Mouse (Mus musculus) monocyte, adult 2 months (primary cell): ENCODE results near the gene Cel.
"Not testable (repeated sequence)": the region's sequence is repeated elsewhere in the genome, so short reads cannot be mapped to it uniquely, and the experiment has no call there.

Experiments
- DNase-seq, 2 experiments: peaks; one replicate each; pipeline ENCODE4 v3.0.0; 2022; ENCODE audit warnings: low spot score in 2 of 2, low read depth in 1 of 2

The Cel gene

DNA sequence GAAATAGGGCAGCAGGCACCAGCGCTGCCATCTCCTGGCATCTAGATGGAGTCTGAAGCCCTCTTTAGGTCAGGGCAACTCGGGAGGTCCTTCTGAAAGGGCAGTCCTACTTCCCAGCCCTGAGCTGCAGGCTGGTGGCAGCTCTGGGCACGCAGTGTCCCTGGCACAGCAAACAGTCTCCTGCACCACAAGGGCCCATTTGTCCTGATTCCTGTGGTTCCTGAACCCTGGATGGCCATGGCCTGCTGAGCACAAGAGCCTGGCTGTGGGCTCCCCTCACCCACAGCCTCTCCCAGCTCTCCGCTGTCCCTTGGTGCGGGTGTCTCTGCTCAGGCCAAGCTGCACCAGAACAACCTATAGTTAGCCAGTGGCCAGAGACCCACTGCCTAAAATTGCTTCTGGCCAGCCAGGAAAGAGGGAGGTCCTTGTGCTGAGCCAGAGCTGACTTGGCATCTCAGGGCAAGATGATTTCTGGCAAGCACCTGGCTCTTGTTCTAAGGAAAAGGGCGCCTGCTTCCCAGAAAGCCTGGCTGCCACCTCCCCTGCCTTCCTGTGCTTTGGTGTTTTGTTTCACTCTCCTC lies 41.5 kb downstream of the Cel start:
- no peak for DNase-seq

DNA sequence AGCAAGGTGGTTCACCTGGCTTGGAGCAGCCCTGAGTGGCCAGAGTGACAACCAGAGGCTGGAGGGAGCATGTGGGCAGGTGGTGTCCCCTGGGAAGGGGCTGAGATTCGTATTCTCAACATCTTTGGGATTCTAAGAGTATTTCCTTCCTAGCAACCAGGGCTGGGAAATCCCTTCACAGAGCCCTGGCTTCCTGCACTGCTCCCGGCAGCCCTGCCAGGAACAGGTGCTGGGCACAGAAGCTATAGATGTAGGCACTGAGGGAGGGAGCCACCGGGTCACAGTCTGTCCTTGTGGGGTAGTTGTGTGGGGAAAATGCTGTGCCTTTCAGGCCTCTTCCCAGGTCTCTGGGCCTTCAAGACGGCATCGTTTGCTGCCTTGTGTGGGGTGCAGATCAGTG lies 42.6 kb downstream of the Cel start:
- no peak for DNase-seq

DNA sequence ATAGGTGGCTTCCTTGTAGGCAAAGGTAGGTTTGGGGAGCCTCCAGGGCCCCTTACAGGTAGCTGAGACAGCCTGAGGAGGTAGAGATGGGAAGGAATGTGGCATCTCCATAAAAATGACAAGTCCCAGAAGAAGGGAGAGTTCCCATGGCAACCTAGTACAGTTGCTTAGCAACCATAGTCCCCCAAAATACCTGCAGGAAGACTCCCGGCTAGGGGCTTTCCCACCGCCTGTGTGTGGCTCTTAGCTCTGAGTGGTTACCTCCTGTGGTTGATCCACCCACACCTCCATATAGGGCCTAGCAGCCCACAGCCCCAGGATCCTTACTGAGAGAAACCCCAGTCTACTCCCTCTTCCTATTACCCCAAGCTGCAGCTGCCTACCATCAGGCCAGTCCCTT lies 45.0 kb downstream of the Cel start:
- DNase-seq, result no peak

DNA sequence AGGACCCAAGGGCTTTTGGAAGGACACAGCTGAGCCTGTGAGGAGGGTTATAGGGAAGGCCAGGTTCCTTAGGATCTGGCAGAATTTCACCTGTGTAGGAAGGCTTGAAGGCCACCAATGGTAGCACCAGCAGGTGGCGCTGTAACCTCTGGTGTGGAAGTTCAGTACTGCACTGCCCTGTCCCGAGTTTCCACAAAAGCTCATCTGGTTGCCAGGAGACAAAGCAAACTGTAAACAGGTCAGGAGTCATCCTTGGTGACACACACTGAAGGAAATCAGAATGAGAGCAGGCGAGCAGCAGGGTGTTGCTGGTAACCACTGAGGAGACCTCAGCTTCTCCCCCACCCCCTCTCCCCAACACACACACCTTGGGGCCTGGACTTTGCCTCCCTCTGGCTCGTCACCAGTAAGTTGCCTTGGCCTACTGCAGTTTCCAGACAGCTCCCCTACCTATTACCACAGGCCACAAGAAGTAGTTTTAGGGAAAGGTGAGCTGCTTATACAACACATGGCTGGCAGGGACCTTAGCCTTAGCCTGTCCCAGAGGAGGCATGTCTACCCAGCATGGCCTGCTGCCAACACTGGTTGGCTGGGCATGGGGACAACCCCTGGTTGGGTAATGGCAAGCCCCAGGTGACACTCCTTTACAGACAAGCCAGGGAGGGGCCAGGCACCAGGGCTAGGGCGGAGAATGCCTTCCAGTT lies 45.8 kb downstream of the Cel start:
- peak; percentile 71 to 79 for DNase-seq

DNA sequence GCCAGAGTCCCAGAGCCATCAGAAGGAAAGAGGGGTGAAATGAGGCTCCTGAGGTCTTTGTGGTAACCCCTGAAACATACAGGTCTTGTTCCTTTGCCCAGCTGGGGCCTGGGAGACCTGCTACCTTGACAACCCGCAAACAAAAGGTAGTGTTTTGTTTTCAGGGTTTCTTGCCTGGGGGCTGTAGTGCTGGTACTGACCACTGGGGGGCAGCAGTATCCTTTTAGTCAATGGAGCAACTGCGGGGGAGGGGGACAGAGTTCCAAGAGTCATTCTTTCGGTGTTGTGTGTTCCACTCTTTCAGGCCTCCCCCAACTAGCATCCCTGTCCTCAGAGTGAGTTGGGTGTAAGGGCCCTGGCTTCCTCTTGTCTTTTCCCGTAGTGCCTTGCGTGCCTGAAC lies 48.7 kb downstream of the Cel start:
- peak; percentile 45 to 76 for DNase-seq

DNA sequence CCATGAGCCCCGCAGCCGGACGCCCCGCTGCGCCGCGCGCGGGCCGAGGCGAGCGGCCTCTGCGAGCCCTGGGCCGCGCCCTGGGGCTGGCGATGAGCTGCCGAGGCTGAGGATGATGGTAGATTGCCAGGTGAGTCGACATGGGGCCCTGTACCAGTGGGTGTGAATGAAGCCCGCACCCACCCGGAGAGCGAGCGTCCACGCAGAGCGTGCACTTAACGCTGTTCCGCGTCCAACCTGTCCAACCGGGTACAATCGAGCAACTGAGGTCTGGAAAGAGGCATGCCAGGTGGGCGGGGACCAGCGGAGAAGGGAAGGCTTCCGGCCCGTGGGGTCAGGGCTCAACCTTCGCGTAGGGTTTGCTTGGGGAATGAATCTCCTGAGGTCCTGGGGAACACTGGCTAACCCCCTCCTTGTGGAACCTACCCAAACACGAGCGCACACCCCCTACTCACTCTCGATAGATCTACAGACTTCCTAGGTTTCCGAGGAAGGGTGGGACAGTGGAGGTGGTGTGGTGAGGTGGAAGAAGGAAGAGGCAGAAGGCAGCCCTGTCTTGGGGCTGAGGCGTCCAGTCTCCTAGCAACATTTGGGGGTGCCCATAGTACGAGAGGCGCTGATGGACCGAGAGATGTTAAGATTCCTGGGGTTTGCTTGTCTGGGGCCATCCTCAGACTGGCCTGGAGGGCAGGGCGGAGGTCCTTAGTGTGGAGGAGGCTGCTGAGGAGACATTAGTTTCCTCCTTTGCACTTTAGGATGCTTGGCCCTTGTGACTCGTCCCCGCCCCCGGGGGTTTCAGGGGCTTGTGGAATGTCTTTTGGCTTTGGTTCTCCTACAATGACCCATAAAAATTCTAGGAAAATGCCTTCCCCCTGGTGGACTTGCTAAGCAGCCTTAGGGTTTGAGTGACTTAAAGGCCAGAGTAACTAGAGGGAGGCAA lies 49.5 kb downstream of the Cel start:
- DNase-seq, result no peak

DNA sequence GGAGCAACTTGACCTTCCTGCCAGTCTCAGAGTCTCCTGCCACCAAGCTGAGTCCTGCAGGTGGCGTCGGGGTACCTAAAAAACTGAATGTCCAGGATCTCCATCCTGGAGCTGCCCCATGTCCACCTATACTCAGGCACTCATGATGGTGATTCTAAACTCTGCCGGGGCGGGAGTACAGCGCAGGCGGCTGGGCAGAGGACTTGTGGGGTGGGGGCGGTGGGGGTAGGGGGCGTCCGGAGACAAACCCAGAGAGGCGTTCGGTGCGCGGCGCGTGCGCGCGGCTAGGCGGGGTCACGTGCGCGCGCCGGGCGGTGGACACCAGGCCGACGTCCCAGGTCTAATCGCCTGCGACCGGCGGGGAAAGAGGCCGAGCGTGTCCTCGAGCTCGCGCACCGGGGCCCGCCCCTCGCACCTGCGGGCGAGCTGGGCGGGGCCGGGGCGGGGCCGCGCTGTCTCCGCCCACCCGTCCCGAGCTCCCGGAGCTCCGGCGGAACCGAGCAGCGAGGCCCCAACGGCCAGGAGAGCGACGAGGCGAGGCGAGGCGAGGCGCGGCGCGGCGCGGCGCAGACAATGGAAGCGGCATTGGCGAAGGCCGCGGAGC lies 50.3 kb downstream of the Cel start, which contains the start of gene Ralgds:
Gene Ralgds (plus strand): TSS at position 328 of the 604 bp plus-strand sequence.
- no peak for DNase-seq

DNA sequence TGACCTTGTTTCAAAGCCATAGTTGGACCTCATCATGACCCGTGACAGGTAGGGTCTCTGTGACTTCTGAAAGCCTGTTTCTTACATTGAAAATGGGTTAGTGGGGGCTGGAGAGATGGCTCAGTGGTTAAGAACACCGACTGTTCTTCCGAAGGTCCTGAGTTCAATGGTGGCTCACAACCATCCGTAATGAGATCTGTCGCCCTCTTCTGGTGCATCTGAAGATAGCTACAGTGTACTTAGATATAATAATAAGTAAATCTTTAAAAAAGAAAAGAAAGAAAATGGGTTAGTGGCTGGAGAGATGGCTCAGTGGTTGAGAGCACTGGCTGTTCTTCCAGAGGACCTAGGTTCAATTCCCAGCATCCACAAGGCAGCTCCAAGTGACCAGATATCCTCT lies 51.6 kb downstream of the Cel start:
- not testable (repeated sequence) for DNase-seq

DNA sequence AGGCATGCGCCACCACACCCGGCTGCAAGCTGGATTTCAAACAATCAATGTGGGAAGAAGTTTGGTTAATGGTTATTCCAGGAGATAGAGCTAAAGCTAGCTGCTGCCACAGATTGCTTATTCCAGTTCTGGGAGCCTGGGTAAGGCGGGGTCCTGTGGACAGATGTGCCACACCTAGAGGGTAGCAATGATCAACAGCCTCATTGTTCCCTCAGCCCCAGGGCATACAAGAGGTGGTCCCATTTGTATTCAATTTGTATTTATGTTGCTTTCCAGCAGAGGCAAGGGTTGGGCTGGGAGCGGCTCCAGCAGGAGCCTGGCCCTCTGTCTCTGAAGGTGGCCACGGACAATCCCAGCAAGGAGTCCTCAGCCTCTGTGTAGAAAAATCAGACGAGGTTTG lies 56.9 kb downstream of the Cel start:
- no peak for DNase-seq

DNA sequence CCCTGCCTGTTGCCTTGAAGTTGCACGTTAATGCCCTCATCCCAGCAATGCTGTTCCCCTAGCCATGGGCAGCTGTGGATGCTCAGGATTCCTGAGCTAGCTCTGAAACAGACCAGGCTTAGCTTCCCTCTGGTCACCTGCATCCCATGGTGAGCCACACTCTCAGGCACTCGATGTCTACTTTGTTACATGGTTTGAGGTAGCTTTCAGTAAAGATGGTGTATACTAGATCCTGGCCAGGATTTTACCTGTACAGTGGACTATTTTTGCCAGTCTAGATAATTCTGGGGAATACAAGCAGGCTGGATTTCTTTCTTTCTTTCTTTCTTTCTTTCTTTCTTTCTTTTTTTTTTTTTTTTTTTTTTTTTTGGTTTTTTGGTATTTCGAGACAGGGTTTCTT lies 57.4 kb downstream of the Cel start, which contains the start of gene Gm10134:
Gene Gm10134 (plus strand): TSS at position 301 of the 400 bp plus-strand sequence.
- no peak for DNase-seq
